Mouse (Mus musculus) ES-E14 (cell line): ENCODE measurements around the gene Chid1. TPM values are rescaled to one million over a fixed set of nuclear protein-coding genes. Genes with fewer than 3 reads are reported as not detected.

Experiments used
- DNase-seq: peaks from one replicate; pipeline ENCODE4 v3.0.0-alpha.2; 2013; ENCODE audit warnings: low read depth, low spot score
- H3K27ac ChIP-seq: 2 replicates; pipeline ENCODE4 v1.5.1; 2012; ENCODE audit warnings: low read depth, mild to moderate bottlenecking, low read length, moderate library complexity, mixed read lengths; ENCODE audit not compliant: poor library complexity, insufficient read depth, severe bottlenecking
- H3K36me3 ChIP-seq: 2 replicates; pipeline ENCODE4 v1.6.1; 2012; ENCODE audit warnings: mild to moderate bottlenecking, low read length, moderate library complexity, mixed read lengths; ENCODE audit not compliant: control insufficient read depth, poor library complexity, insufficient read depth, severe bottlenecking
- H3K4me1 ChIP-seq, 2 experiments: fragments of 150-350 bp in 1 of 2; sonication (generic) in 1 of 2; 2 replicates each; pipeline ENCODE4 v1.6.1; 2012; ENCODE audit warnings: low read length in 2 of 2, mild to moderate bottlenecking in 1 of 2, mixed read lengths in 1 of 2; ENCODE audit not compliant: control insufficient read depth in 2 of 2, insufficient read depth in 2 of 2, poor library complexity in 1 of 2
- H3K4me3 ChIP-seq, 2 experiments: fragments of 150-350 bp in 1 of 2; sonication (generic) in 1 of 2; 2 replicates each; pipeline ENCODE4 v1.5.1; 2012; ENCODE audit warnings: low read length in 2 of 2, low read depth in 1 of 2, mild to moderate bottlenecking in 1 of 2, mixed read lengths in 1 of 2; ENCODE audit not compliant: insufficient read depth in 1 of 2, poor library complexity in 1 of 2, severe bottlenecking in 1 of 2
- H3K9ac ChIP-seq: 2 replicates; pipeline ENCODE4 v1.6.1; 2012; ENCODE audit warnings: low read depth, mild to moderate bottlenecking, low read length, mixed read lengths; ENCODE audit not compliant: poor library complexity, insufficient read depth, severe bottlenecking
- H3K9me3 ChIP-seq: fragments of 150-350 bp; sonication (generic); 2 replicates; pipeline ENCODE4 v1.6.1; 2012; ENCODE audit warnings: low read depth, mild to moderate bottlenecking, low read length; ENCODE audit not compliant: control insufficient read depth, insufficient read depth
- CHD2 ChIP-seq: IDR thresholded peaks from 2 replicates; pipeline ENCODE4 v1.6.1; 2014; ENCODE audit warnings: mild to moderate bottlenecking, low read depth, low read length, inconsistent platforms
- HCFC1 ChIP-seq: IDR thresholded peaks from 2 replicates; pipeline ENCODE4 v1.6.1; 2012; ENCODE audit warnings: low read length, inconsistent platforms, borderline replicate concordance; ENCODE audit not compliant: insufficient read depth
- MAFK ChIP-seq: IDR thresholded peaks from 2 replicates; pipeline ENCODE4 v1.6.1; 2014; ENCODE audit warnings: mild to moderate bottlenecking, low read depth, low read length, inconsistent platforms; ENCODE audit not compliant: insufficient read depth
- ZC3H11A ChIP-seq: IDR thresholded peaks from 2 replicates; pipeline ENCODE4 v1.6.1; 2012; ENCODE audit warnings: low read depth, mild to moderate bottlenecking, inconsistent platforms, low read length, borderline replicate concordance
- ZNF384 ChIP-seq: IDR thresholded peaks from 2 replicates; pipeline ENCODE4 v1.6.1; 2012; ENCODE audit warnings: low read depth, low read length, inconsistent platforms
- in situ Hi-C, 2 experiments: fragments of 600-800 bp; cut with MboI; formaldehyde crosslinking; loops; one replicate each; pipeline ENCODE4 v1.15.1; 2025; ENCODE audit warnings: low sequenced_read_pairs in 2 of 2, inconsistent platforms in 1 of 2; ENCODE audit not compliant: unreplicated experiment in 2 of 2
- total RNA-seq: library from RNA; depleted of rRNA; stranded (reverse); fragments of 300-350 nt; gene quantifications from 2 replicates; pipeline ENCODE4 v1.2.3, GENCODE M21; 2012

Chid1 gene
- total RNA-seq, 1 experiment = 30.1 TPM

DNA sequence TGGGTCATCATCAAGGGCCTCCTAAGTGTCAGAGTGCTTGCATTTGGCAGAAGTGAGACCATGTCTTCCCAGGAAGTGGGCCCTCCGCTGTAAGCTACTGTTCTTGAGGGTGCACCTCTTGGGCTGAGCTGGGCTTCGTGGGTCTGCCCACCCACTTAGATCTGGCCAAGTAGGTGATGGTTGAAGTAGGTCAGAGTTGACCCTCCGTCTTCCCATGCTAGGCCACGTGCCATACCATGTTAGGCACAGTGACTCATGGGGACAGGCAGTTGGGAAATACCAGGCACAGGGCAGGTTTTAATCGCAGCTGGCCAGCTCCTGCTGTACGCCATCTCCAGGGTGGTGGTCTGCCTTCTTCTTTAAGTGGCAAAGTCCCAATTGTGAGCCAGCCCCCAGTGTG lies 82.9 kb downstream of the Chid1 start:
- H3K9me3 ChIP-seq = no peaks in the 10 kb centered on the region
- H3K4me3 ChIP-seq = no peak overlapping the region
- H3K9ac ChIP-seq = no peak overlapping the region
- H3K36me3 ChIP-seq = peaks cover 4% of the 10 kb centered on the region
- TF ChIP-seq HCFC1 (no peak), ZC3H11A (no peak), MAFK (no peak), CHD2 (no peak)
- in situ Hi-C loops = no loop called here
- H3K27ac ChIP-seq = no peak overlapping the region
- peaks cover 0 to 27% of the 10 kb centered on the region in 2 experiments; a peak in 3 of 4 replicates for H3K4me1 ChIP-seq
- no peak for DNase-seq

DNA sequence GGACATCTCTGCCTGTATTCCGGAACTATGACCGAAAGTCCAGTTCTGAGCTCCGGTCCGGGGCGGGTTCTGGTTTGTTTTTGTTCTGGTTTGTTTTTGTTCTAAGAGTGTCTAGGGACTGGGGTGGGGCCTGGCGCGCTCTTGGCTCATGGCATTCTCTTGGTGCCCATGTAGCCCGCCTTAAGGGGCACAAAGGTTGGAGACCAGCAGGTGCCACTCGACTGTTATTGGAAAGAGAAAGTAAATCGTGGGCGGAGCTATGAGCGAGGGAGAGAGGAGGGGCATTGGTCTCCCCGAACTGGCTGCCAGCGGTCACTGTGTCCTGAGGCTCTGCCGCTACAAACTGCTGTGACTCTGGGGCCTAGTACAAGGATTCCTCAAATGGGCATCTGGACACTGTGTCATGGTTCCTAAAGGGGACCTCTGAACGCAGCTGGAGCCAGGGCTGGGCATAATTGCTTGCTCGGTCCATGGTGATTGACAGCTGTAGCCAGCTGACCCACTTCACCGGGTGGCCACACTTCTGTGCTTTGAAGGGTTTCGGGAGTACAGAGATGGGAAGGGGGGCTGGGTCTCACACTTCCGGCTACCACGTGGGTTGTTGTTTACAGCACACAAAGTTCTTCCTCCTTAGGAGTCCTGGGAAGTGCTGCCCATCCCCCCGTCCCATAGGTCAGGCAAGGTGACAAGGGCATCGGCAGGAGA lies 83.9 kb downstream of the Chid1 start:
- Histone ChIP-seq H3K27ac (no peak overlapping the region), H3K9ac (peak overlapping the region; percentile 74), H3K9me3 (no peaks in the 10 kb centered on the region), H3K4me1 (peaks cover 0 to 26% of the 10 kb centered on the region in 2 experiments; a peak in 3 of 4 replicates), H3K4me3 (peak overlapping the region; percentile 68 to 91), H3K36me3 (peaks cover 13% of the 10 kb centered on the region)
- DNase-seq = no peak
- no peak for TF ChIP-seq ZC3H11A
- no peak for TF ChIP-seq MAFK
- no peak for TF ChIP-seq CHD2
- TF ChIP-seq ZNF384 = no peak
- no peak for TF ChIP-seq HCFC1
- in situ Hi-C loops = no loop called here

DNA sequence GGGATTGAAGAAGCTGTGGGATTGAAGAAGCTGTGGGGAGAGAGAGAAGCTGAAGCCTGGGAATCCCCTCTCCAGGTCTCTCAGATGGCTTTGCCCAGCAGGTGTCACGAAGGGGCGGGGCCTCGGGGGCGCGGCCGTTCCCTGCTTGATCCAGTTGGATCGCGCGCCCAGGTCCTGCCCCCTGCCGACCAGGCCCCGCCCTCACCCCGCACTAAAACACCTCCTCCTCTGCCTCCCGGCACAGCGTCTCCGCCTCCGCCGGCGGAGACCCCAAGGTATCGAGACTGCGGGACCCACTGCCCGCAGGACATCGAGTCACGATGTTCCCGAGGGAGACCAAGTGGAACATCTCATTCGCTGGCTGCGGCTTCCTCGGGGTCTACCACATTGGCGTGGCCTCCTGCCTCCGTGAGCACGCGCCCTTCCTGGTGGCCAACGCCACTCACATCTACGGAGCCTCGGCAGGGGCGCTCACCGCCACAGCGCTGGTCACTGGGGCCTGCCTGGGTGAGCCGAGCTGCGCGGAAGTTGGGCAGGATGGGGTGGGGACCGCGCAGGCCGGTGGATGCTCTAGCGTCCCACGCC lies 84.6 kb downstream of the Chid1 start, which contains the start of gene Pnpla2:
Gene Pnpla2 (plus strand): TSS at position 232 of the 585 bp plus-strand sequence.
- TF ChIP-seq ZC3H11A (no peak), ZNF384 (no peak), CHD2 (no peak), HCFC1 (no peak; the same call in 1 of the 2 replicates), MAFK (no peak)
- Histone ChIP-seq H3K36me3 (peaks cover 18% of the 10 kb centered on the region), H3K4me1 (peaks cover 0 to 20% of the 10 kb centered on the region in 2 experiments; a peak in 2 of 4 replicates), H3K9ac (peak within 1 kb of the TSS; percentile 74), H3K27ac (no peak within 1 kb of the TSS), H3K4me3 (peak within 1 kb of the TSS; percentile 68 to 91), H3K9me3 (no peaks in the 10 kb centered on the region)
- in situ Hi-C loops = no loop called here
- peak; percentile 95 for DNase-seq

DNA sequence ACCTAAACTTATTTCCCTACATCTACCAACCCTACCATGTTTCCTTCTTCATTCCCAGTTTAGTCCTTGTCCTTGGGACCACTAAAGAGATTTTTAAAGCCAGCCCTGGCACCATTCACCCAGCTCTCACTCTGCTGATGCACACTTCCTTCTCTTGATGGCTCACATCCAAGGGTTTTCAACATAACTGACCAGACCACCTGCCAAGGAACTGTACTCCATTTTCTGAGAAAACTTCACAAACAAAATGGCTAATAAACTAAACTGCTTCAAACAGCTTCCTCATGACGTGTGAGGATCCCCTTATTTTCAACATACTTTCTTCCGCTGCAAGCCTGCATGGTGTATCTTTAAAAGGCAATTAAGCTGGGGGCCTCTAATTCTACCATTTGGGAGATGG lies 86.0 kb downstream of the Chid1 start:
- peaks cover 0 to 11% of the 10 kb centered on the region in 2 experiments; a peak in 1 of 4 replicates for H3K4me1 ChIP-seq
- H3K9ac ChIP-seq = no peak overlapping the region
- TF ChIP-seq CHD2 (no peak), HCFC1 (no peak), ZC3H11A (no peak), ZNF384 (no peak), MAFK (no peak)
- peaks cover 29% of the 10 kb centered on the region for H3K36me3 ChIP-seq
- H3K9me3 ChIP-seq = no peaks in the 10 kb centered on the region
- H3K4me3 ChIP-seq = no peak overlapping the region
- no peak overlapping the region for H3K27ac ChIP-seq
- no peak for DNase-seq
- in situ Hi-C loops = no loop called here

DNA sequence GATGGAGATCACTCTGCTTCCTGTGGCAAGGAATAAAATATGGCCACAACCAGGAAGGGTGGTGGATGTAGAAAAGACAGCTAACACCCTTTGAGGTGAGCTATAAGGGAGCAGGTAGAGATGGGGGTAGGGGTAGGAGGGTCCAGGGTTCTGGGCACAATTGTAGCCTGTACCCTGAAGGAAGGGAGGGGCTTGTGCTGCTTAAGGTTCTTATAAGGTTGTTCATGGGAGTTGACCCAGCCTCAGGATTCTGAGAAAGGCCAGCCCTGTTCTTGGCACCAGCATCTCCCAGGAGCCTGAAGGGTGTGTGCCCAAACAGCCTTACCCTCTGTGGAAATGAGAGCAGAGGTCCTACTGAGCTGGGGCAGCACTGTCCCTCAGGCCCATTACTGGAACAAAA lies 87.7 kb downstream of the Chid1 start:
- Histone ChIP-seq H3K9me3 (no peaks in the 10 kb centered on the region), H3K4me1 (peaks cover 0 to 11% of the 10 kb centered on the region in 2 experiments; a peak in 1 of 4 replicates), H3K27ac (no peak overlapping the region), H3K4me3 (no peak overlapping the region), H3K9ac (no peak overlapping the region), H3K36me3 (peaks cover 36% of the 10 kb centered on the region)
- TF ChIP-seq CHD2 = no peak
- no peak for TF ChIP-seq ZC3H11A
- no peak for TF ChIP-seq MAFK
- TF ChIP-seq HCFC1 = no peak
- no peak for TF ChIP-seq ZNF384
- in situ Hi-C loops = no loop called here
- no peak for DNase-seq
